In the genomic region with DNA sequence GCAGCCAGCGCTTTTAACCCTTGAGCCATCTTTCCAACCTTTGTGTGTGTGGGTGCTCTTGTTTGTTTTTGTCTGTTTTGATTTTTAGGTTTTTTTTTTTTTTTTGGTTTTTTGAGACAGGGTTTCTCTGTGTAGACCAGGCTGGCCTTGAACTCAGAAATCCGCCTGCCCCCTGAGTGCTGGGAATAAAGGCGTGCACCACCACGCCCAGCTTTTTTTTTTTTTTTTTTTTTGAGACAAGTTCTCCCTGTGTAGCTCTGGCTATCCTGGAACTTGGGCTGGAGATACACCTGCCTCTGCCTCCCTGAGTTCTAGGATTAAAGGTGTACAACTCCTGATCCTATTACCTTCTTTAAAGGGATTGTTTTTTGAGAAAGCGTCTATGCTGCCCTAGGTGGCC, we compare ENCODE assay signal across 9 mouse cellular contexts. TPM values are rescaled to one million over a fixed set of nuclear protein-coding genes. Genes with fewer than 3 reads are reported as not detected.
DNase-seq lines count a peak whose midpoint lies in the region; ATAC-seq lines count a peak whose summit lies in the region.
"Had no signal": no experiment of that assay in that cellular context is flagged by ENCODE, and none has a peak within 500 bp of the region (broad histone marks: within the 10 kb centered on the region; RNA-seq: fewer than 3 reads in every experiment).

No protein-coding gene starts in this region.

- no peaks in the 10 kb centered on the region for H3K27me3 ChIP-seq in kidney, embryonic 14.5 days (ENCODE audit: control insufficient read depth, insufficient read depth, low read length)
- H3K27me3 ChIP-seq in embryonic facial prominence, embryonic 11.5 days (ENCODE audit: control insufficient read depth, insufficient read depth, low read length): no peaks in the 10 kb centered on the region
- no peaks in the 10 kb centered on the region for H3K27me3 ChIP-seq in intestine, embryonic 16.5 days (replicated peaks; ENCODE audit: control insufficient read depth, insufficient read depth, low read length)
- H3K27me3 ChIP-seq in midbrain, embryonic 15.5 days (replicated peaks): no peaks in the 10 kb centered on the region

- no peak overlapping the region for H3K27ac ChIP-seq in kidney, embryonic 14.5 days (ENCODE audit: low read depth, low read length)
- no peak overlapping the region for H3K27ac ChIP-seq in embryonic facial prominence, embryonic 11.5 days (replicated peaks; ENCODE audit: low read depth, low read length)
- no peak overlapping the region for H3K27ac ChIP-seq in intestine, embryonic 16.5 days (ENCODE audit: low read length)
- no peak overlapping the region for H3K27ac ChIP-seq in midbrain, embryonic 15.5 days

- H3K9ac ChIP-seq in kidney, embryonic 14.5 days (ENCODE audit: low read depth, low read length): no peak overlapping the region; the same call in 1 of the 2 replicates
- no peak overlapping the region for H3K9ac ChIP-seq in embryonic facial prominence, embryonic 11.5 days (replicated peaks; ENCODE audit: low read length)
- no peak overlapping the region; the same call in 1 of the 2 replicates for H3K9ac ChIP-seq in intestine, embryonic 16.5 days (ENCODE audit: low read depth, low read length)
- no peak overlapping the region for H3K9ac ChIP-seq in midbrain, embryonic 15.5 days

- DNase-seq in kidney, adult 11 months: no peak
- DNase-seq in embryonic facial prominence, embryonic 11.5 days (ENCODE audit: low spot score): no peak
- no peak for DNase-seq in B cell, adult 2 months
- no peak for DNase-seq in cerebellum, postnatal 14 days
- no peak for DNase-seq in urinary bladder, postnatal 36 days (ENCODE audit: low spot score in 2 of 2)
- DNase-seq: cerebellum, postnatal 25 days had no signal

- H3K4me2 ChIP-seq in kidney, embryonic 14.5 days (replicated peaks; ENCODE audit: low read depth, low read length): peak overlapping the region; percentile 53
- H3K4me2 ChIP-seq in embryonic facial prominence, embryonic 11.5 days (ENCODE audit: low read depth, low read length): peak overlapping the region; percentile 91
- peak overlapping the region; percentile 70 for H3K4me2 ChIP-seq in intestine, embryonic 16.5 days (ENCODE audit: low read depth, low read length)
- H3K4me2 ChIP-seq in midbrain, embryonic 15.5 days: peak overlapping the region; percentile 73

- H3K4me3 ChIP-seq in kidney, embryonic 14.5 days (ENCODE audit: low read length): peak overlapping the region; percentile 98; the same call in 1 of the 2 replicates
- peak overlapping the region; percentile 98 for H3K4me3 ChIP-seq in embryonic facial prominence, embryonic 11.5 days (ENCODE audit: low read depth, low read length)
- peak overlapping the region; percentile 98 for H3K4me3 ChIP-seq in intestine, embryonic 16.5 days (ENCODE audit: low read length)
- peak overlapping the region; percentile 65; the same call in 1 of the 2 replicates for H3K4me3 ChIP-seq in midbrain, embryonic 15.5 days

- peaks cover 10% of the 10 kb centered on the region; the same call in 1 of the 2 replicates for H3K36me3 ChIP-seq in kidney, embryonic 14.5 days (ENCODE audit: control insufficient read depth, insufficient read depth, low read length)
- peaks cover 5% of the 10 kb centered on the region; the same call in 1 of the 2 replicates for H3K36me3 ChIP-seq in embryonic facial prominence, embryonic 11.5 days (replicated peaks; ENCODE audit: control insufficient read depth, insufficient read depth, low read depth, low read length)
- H3K36me3 ChIP-seq in intestine, embryonic 16.5 days (ENCODE audit: control insufficient read depth, insufficient read depth, low read length): no peaks in the 10 kb centered on the region; the same call in none of the 2 replicates
- H3K36me3 ChIP-seq in midbrain, embryonic 15.5 days (replicated peaks): no peaks in the 10 kb centered on the region

- WGBS in kidney, embryonic 14.5 days: 82% methylated on average over 5 of the region's 5 CpGs
- WGBS in embryonic facial prominence, embryonic 11.5 days: 85% methylated on average over 5 of the region's 5 CpGs
- WGBS in intestine, embryonic 16.5 days: 81% methylated on average over 5 of the region's 5 CpGs
- WGBS in midbrain, embryonic 15.5 days: 85% methylated on average over 5 of the region's 5 CpGs

- no peak for ATAC-seq in kidney, embryonic 14.5 days (ENCODE audit: low FRiP score, low TSS enrichment)
- ATAC-seq in embryonic facial prominence, embryonic 11.5 days (replicated peaks; ENCODE audit: insufficient number of reproducible peaks, low FRiP score, low TSS enrichment, low read depth): no peak
- ATAC-seq in intestine, embryonic 16.5 days: no peak
- no peak for ATAC-seq in midbrain, embryonic 15.5 days (replicated peaks)

- no peaks in the 10 kb centered on the region for H3K9me3 ChIP-seq in kidney, embryonic 14.5 days (ENCODE audit: control insufficient read depth, low read length)
- no peaks in the 10 kb centered on the region for H3K9me3 ChIP-seq in embryonic facial prominence, embryonic 11.5 days (replicated peaks; ENCODE audit: control insufficient read depth, low read length)
- H3K9me3 ChIP-seq in intestine, embryonic 16.5 days (ENCODE audit: control insufficient read depth, low read length): no peaks in the 10 kb centered on the region
- no peaks in the 10 kb centered on the region for H3K9me3 ChIP-seq in midbrain, embryonic 15.5 days

- H3K4me1 ChIP-seq in kidney, embryonic 14.5 days (ENCODE audit: control insufficient read depth, insufficient read depth, low read length): peaks cover 6% of the 10 kb centered on the region; the same call in 1 of the 2 replicates
- H3K4me1 ChIP-seq in embryonic facial prominence, embryonic 11.5 days (ENCODE audit: control insufficient read depth, insufficient read depth, low read length): peaks cover 3% of the 10 kb centered on the region
- peaks cover 19% of the 10 kb centered on the region for H3K4me1 ChIP-seq in intestine, embryonic 16.5 days (ENCODE audit: control insufficient read depth, insufficient read depth, low read length)
- H3K4me1 ChIP-seq in midbrain, embryonic 15.5 days: peaks cover 27% of the 10 kb centered on the region

RNA-seq across cellular contexts. Expression of a gene that starts 2.4 kb away (rescaled TPM):
- 566 and 622 TPM in 2 replicates for polyA plus RNA-seq in kidney, embryonic 14.5 days (2014; fragmentation: Nextera tagmentation; extraction: Ambion mirVana)
- polyA plus RNA-seq in embryonic facial prominence, embryonic 11.5 days (2014; fragmentation: Nextera tagmentation; extraction: Ambion mirVana): 641 and 733 TPM in 2 replicates
- 371 and 401 TPM in 2 replicates for polyA plus RNA-seq in intestine, embryonic 16.5 days (2015; fragmentation: Nextera tagmentation; extraction: Ambion mirVana)
- polyA plus RNA-seq in midbrain, embryonic 15.5 days (2015; fragmentation: Nextera tagmentation; extraction: Ambion mirVana): 351 and 372 TPM in 2 replicates

RNA-seq across cellular contexts. Expression of a gene that starts 22.0 kb away (rescaled TPM):
- 2,294 and 2,764 TPM in 2 replicates for polyA plus RNA-seq in kidney, embryonic 14.5 days (2014; fragmentation: Nextera tagmentation; extraction: Ambion mirVana)
- polyA plus RNA-seq in embryonic facial prominence, embryonic 11.5 days (2014; fragmentation: Nextera tagmentation; extraction: Ambion mirVana): 2,412 and 2,488 TPM in 2 replicates
- 3,551 and 3,599 TPM in 2 replicates for polyA plus RNA-seq in intestine, embryonic 16.5 days (2015; fragmentation: Nextera tagmentation; extraction: Ambion mirVana)
- polyA plus RNA-seq in midbrain, embryonic 15.5 days (2015; fragmentation: Nextera tagmentation; extraction: Ambion mirVana): 2,030 and 2,053 TPM in 2 replicates

RNA-seq across cellular contexts. Expression of a gene that starts 25.7 kb away (rescaled TPM):
- 967 and 1,287 TPM in 2 replicates for polyA plus RNA-seq in kidney, embryonic 14.5 days (2014; fragmentation: Nextera tagmentation; extraction: Ambion mirVana)
- 1,020 and 1,060 TPM in 2 replicates for polyA plus RNA-seq in embryonic facial prominence, embryonic 11.5 days (2014; fragmentation: Nextera tagmentation; extraction: Ambion mirVana)
- polyA plus RNA-seq in intestine, embryonic 16.5 days (2015; fragmentation: Nextera tagmentation; extraction: Ambion mirVana): 686 and 732 TPM in 2 replicates
- polyA plus RNA-seq in midbrain, embryonic 15.5 days (2015; fragmentation: Nextera tagmentation; extraction: Ambion mirVana): 473 and 476 TPM in 2 replicates

RNA-seq across cellular contexts. Expression of a gene that starts 30.3 kb away (rescaled TPM):
- polyA plus RNA-seq in kidney, embryonic 14.5 days (2014; fragmentation: Nextera tagmentation; extraction: Ambion mirVana): 17.6 and 33.7 TPM in 2 replicates
- polyA plus RNA-seq in embryonic facial prominence, embryonic 11.5 days (2014; fragmentation: Nextera tagmentation; extraction: Ambion mirVana): 14.0 and 14.2 TPM in 2 replicates
- polyA plus RNA-seq in intestine, embryonic 16.5 days (2015; fragmentation: Nextera tagmentation; extraction: Ambion mirVana): 9.6 and 10.1 TPM in 2 replicates
- 9.2 and 10.9 TPM in 2 replicates for polyA plus RNA-seq in midbrain, embryonic 15.5 days (2015; fragmentation: Nextera tagmentation; extraction: Ambion mirVana)

RNA-seq across cellular contexts. Expression of a gene that starts 46.1 kb away (rescaled TPM):
- polyA plus RNA-seq in kidney, embryonic 14.5 days (2014; fragmentation: Nextera tagmentation; extraction: Ambion mirVana): 98.1 and 100.0 TPM in 2 replicates
- 121 and 132 TPM in 2 replicates for polyA plus RNA-seq in embryonic facial prominence, embryonic 11.5 days (2014; fragmentation: Nextera tagmentation; extraction: Ambion mirVana)
- 56.3 and 66.1 TPM in 2 replicates for polyA plus RNA-seq in intestine, embryonic 16.5 days (2015; fragmentation: Nextera tagmentation; extraction: Ambion mirVana)
- 37.2 and 41.8 TPM in 2 replicates for polyA plus RNA-seq in midbrain, embryonic 15.5 days (2015; fragmentation: Nextera tagmentation; extraction: Ambion mirVana)
